Mouse (Mus musculus) erythroblast, embryonic 14.5 days (primary cell): ENCODE data around the gene Tomm22.

ENCODE experiments used
- GATA1 ChIP-seq: IDR thresholded peaks from 2 replicates; pipeline ENCODE4 v1.6.1; 2012; ENCODE audit warnings: low read length, inconsistent platforms, mixed read lengths
- TAL1 ChIP-seq: IDR thresholded peaks from 3 replicates; pipeline ENCODE4 v1.6.1; 2012; ENCODE audit warnings: low read length, inconsistent platforms, mixed read lengths

GRCm38 (mm10) chr15:79670249-79670971 lies at the start of gene Tomm22:
- TF ChIP-seq GATA1 = no peak
- TF ChIP-seq TAL1 = no peak
